Mouse (Mus musculus) ovary, postnatal 36 days (tissue): ENCODE results near the gene Kcnh2.
A peak's percentile ranks its signal among the peaks of the same experiment; 100 is the strongest.

Experiments
- DNase-seq: peaks from one replicate; pipeline ENCODE4 v3.0.0; 2022; ENCODE audit warnings: low spot score, mixed read lengths

The Kcnh2 gene

GRCm38 (mm10) chr5:24378700-24379099 lies 27.3 kb upstream of the Kcnh2 start:
- DNase-seq, result no peak

DNA sequence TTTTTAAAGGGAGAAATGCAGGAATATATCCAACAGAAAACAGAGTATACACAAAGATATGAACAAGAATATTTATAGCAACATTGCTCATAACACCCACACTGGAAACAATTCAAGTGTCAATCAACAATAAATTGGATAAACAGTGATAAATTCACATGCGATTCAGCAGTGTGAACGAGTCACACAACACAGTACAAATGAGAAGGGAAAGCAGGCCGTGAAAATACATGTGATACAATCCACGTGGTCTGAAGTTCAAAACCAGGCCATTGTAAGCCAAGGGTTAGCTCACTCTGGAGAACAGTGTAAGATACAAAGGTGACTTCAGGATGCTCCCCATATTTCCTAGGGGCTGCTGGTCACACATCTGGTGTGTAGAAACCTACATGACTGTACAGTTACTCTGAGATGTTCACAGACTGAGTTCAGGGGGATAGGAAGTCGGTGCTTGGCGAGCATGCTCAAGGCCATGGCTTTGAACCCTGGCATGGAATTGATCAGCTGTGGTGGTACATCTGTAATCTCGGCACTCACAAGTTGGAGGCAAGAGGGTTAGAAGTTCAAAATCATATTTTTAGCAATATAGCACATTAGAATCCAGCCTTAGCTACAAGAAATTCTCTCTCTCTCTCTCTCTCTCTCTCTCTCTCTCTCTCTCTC lies 23.4 kb upstream of the Kcnh2 start:
- no peak for DNase-seq

GRCm38 (mm10) chr5:24374216-24374615 lies 22.8 kb upstream of the Kcnh2 start:
- DNase-seq, result no peak

GRCm38 (mm10) chr5:24373807-24374206 lies 22.4 kb upstream of the Kcnh2 start:
- DNase-seq, result no peak

- no peak for DNase-seq
Measured at GRCm38 (mm10) chr5:24369767-24370166, 18.4 kb upstream of the Kcnh2 start.

GRCm38 (mm10) chr5:24366426-24366825 lies 15.0 kb upstream of the Kcnh2 start:
- DNase-seq, result no peak

DNA sequence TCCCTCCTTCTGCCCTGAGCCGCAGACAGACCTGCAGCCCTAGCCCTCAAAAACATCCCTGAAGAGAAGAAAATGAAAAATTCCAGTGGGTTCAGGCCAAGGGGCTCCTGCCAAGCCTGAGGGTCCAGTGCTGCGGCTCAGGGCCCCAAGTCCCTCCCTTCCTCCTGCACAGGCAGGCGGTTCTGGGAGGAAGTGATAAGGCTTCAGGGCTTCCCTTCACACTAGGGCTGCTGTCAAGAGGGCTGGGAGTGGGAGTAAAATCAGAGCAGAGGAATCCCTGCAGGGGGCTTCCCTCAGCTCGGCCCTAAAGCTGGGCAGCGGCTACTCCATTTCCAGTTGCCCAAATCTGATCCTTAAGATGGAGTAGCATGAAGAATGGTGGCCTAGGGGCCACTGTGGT lies 14.1 kb upstream of the Kcnh2 start:
- DNase-seq, result no peak

DNA sequence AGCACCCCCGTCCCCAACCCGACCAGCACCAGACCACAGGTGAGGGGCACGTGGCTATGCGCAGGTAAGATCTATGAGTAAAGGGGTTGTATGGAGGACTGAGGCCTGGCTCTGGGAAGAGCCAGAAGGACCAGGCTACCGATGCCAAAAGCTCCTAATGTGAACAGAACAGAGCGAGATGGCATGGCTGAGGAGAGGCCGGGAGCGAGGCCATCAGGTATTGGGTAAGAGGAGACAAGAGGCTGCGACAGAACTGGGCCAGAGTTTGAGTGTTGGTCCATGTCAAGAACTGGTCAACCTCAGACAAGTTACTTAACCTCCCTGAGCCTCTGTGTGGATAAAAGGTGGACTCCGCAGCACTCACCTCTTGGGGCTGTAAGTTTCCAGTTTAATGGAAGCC lies 13.6 kb upstream of the Kcnh2 start:
- DNase-seq, result no peak

DNA sequence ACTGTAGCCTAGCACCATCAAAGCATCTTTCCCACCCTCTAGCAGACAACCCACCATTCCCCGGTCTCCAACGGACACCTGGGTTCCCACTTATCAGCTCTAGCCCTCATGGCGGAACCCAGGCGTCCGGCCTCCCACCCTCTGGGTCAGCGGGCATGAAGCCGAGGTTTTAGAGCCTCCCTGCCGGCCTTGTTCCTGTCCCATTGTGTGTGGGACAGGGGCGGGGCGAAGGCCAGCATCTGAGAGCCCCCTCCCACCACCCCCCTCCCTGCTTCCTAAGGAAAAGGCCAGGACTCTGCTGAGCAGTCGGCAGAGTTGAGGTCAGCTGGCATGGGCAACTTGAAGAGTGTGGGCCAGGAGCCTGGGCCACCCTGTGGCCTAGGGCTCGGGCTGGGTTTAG lies 13.1 kb upstream of the Kcnh2 start, which contains the start of gene Nos3:
Nos3 (plus strand) TSS at position 303 of the 400 bp plus-strand sequence.
- DNase-seq, result no peak

GRCm38 (mm10) chr5:24364061-24364460 lies 12.7 kb upstream of the Kcnh2 start:
- no peak for DNase-seq

GRCm38 (mm10) chr5:24363467-24363866 lies 12.1 kb upstream of the Kcnh2 start:
- DNase-seq, result no peak

GRCm38 (mm10) chr5:24360792-24361454 lies 9.5 kb upstream of the Kcnh2 start:
- DNase-seq, result peak; percentile 76

- DNase-seq, result peak; percentile 76
Measured at GRCm38 (mm10) chr5:24357461-24357860, 6.1 kb upstream of the Kcnh2 start.

GRCm38 (mm10) chr5:24356764-24357163 lies 5.4 kb upstream of the Kcnh2 start:
- no peak for DNase-seq

DNA sequence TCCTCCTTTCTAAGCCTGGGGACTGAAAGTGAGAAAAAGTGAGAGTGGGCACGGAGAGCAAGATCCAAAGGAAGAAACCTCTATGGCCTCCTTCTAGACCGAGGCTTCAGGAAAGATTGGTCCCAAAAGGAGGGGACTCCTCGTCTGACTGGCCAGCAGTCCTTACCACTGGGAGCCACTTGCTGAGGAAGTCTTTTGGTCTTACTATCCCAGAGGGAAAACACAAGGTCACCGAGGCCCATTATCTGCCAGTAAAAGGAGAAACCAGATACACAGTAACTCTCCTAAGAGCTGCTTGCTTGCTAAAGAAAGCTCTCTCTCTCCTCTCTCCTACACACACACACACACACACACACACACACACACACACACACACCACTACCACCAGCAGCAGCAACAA lies 1.9 kb upstream of the Kcnh2 start:
- DNase-seq, result no peak

DNA sequence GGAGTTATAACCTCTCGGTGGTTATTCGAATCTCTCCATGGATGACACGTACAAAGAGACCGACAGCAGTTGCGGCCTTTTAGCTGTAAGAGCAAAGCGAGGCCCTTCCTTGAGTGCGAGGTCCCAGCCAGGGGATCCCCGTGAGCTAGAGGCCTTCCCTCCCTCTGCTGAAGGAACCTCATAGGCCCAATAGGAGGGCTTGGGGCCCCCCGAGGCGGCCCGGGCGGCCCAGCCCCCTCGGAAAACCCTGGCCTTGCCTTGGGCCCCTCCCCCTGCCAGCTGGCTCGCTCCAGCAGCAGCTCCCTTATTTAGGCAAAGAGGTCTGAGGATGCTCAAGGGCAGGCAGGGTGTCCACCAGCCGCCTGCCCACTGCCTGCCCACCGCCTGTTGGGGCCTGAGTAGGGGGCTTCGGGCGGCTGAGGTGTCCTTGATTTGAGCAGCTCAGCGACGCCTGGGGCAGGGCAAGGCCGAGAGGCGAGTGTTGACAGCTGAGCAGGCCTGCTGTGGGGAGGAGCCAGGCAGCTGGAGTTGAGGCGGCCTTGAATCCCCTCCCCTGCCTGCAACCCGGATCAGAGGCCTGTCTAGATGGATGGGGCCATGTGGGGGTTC lies 951 bp upstream of the Kcnh2 start:
- DNase-seq, result peak; percentile 81

DNA sequence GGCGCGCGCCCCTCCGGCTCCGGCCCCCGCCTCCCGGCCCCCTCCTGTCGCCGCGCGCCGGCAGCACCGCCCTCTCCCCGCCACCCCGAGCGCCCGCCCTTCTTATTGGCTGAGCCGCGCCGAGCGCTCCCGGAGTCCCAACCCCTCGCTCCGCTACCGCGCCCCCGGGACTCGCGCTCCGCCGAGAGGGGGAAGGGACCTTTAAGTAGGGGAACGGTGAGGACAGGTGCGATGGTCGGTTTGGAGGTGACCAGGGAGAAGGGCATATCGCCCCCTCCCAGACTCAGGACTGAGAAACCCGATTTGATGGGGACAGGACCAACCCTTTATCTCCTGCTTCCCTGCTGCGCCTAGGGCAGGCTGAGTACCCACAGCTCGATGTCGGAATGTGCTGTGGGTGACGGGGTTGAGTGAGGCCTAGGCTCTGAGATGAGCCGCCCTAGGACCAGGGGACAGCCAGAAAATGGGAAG lies 332 bp upstream of the Kcnh2 start:
- peak; percentile 89 for DNase-seq

- no peak for DNase-seq
Measured at GRCm38 (mm10) chr5:24350531-24351250, 713 bp downstream of the Kcnh2 start.

DNA sequence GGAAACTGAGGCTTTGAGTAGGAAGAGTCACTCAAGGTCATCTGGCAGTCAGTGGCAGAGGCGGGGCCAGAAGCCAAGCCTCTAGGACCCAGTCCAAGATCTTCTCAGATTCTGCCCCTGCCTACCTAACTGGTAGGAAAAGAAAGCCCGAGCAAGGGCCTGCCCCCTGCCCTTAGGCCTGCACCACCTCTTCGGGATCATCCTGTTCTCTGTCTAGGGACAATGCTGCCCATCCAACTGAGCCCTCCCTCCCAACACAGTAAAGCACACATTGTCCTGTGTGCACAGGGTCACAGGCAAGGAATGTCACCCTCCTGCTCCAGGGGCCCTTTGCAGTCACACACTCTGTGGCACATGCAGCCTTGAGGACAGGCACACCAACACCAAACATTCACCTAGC lies 1.3 kb downstream of the Kcnh2 start:
- DNase-seq, result peak; percentile 44

GRCm38 (mm10) chr5:24348546-24348945 lies 2.9 kb downstream of the Kcnh2 start:
- DNase-seq, result peak; percentile 78

DNA sequence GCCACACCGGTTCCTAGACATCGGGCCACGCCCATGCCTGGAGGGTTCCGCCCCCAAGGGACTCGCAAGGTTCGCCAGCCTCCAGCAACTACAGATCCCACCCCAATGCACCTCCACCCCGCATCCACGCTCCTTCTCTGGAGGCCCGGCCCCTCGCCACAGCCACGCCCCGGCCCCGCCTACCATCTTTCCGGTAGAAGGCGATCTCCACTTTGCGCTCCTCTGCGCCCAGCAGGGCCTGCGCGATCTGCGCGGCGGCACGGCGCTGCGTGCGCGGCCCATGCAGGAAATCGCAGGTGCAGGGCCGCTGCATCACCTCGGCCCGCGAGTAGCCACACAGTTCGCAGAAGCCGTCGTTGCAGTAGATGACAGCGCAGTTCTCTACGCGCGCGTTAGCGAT lies 3.3 kb downstream of the Kcnh2 start:
- DNase-seq, result peak; percentile 78

GRCm38 (mm10) chr5:24347186-24347875 lies 4.1 kb downstream of the Kcnh2 start:
- DNase-seq, result no peak
